Mouse (Mus musculus) bone marrow macrophage, adult 2 months (primary cell): Measurements from ENCODE around the gene Acp6. TPM values are rescaled to one million over a fixed set of nuclear protein-coding genes. Genes with fewer than 3 reads are reported as not detected.
A peak's percentile ranks its signal among the peaks of the same experiment; 100 is the strongest.

Experiments used
- H3K27ac ChIP-seq: 2 replicates; pipeline ENCODE4 v1.5.1; 2012; ENCODE audit warnings: low read depth, low read length; ENCODE audit not compliant: insufficient read depth
- H3K4me1 ChIP-seq: 2 replicates; pipeline ENCODE4 v1.6.1; 2012; ENCODE audit warnings: low read length; ENCODE audit not compliant: control insufficient read depth, insufficient read depth
- H3K4me3 ChIP-seq: 2 replicates; pipeline ENCODE4 v1.5.1; 2012; ENCODE audit warnings: mild to moderate bottlenecking, low read length, moderate library complexity; ENCODE audit not compliant: insufficient read depth
- CTCF ChIP-seq: IDR thresholded peaks from 2 replicates; pipeline ENCODE4 v1.5.1; 2012; ENCODE audit warnings: low read depth, mild to moderate bottlenecking, low read length, moderate library complexity
- POLR2A ChIP-seq: IDR thresholded peaks from 2 replicates; pipeline ENCODE4 v1.6.1; 2012; ENCODE audit warnings: mild to moderate bottlenecking, low read depth, low read length, borderline replicate concordance
- polyA plus RNA-seq: library from polyadenylated mRNA; stranded (reverse); fragments of >200 nt; gene quantifications from 2 replicates; pipeline ENCODE4 v1.2.4, GENCODE M21; 2012; ENCODE audit not compliant: missing spikeins, insufficient read depth, insufficient read length

Acp6 gene
- polyA plus RNA-seq, 1 experiment = 36.1 TPM

GRCm38 (mm10) chr3:97215526-97215925, 56.9 kb downstream of the Acp6 start:
- H3K4me3 ChIP-seq = no peak overlapping the region
- TF ChIP-seq POLR2A (no peak), CTCF (no peak)

DNA sequence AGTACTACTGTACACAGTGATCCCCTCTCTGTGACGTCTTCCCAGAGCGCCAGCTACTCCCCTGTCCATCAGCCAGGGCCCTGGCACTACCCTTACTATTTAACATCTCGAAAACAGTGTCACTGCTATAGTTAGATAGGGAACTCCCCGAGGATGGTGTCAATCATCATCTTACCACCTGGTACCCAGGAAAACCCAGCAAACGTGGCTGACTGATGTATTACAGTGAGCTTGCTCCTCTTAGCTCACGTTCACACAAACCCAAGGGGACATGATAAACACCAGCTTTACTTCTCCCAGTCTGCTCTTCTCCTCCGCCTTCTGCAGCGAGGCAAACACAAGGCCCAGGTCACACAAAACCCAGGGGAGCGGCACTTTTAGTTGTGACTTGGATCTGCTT, 64.7 kb downstream of the Acp6 start:
- no peak overlapping the region for H3K4me3 ChIP-seq
- peaks cover 16% of the 10 kb centered on the region for H3K4me1 ChIP-seq
- no peak for TF ChIP-seq CTCF
- H3K27ac ChIP-seq = no peak overlapping the region

More at GRCm38 (mm10) chr3:97215526-97215925, 56.9 kb downstream of the Acp6 start:
- no peak overlapping the region for H3K27ac ChIP-seq
- H3K4me1 ChIP-seq = peaks cover 18% of the 10 kb centered on the region

GRCm38 (mm10) chr3:97225231-97225630, 66.7 kb downstream of the Acp6 start:
- Histone ChIP-seq H3K4me3 (no peak overlapping the region), H3K27ac (no peak overlapping the region), H3K4me1 (peaks cover 21% of the 10 kb centered on the region)
- TF ChIP-seq CTCF (no peak), POLR2A (no peak)

- Histone ChIP-seq H3K4me3 (peak overlapping the region; percentile 58), H3K27ac (no peak overlapping the region), H3K4me1 (peaks cover 21% of the 10 kb centered on the region)
- TF ChIP-seq CTCF = no peak
- TF ChIP-seq POLR2A = no peak
These were observed 68.1 kb downstream of the Acp6 start for GRCm38 (mm10) chr3:97226719-97227118.

Other genes starting within 250 kb of the Acp6 start
- not detected in 2 replicates for gene Gja8, start 232.8 kb upstream of the Acp6 start, polyA plus RNA-seq
- 17.6 and 19.0 TPM in 2 replicates for gene Bcl9, start 139.1 kb downstream of the Acp6 start, polyA plus RNA-seq